Mouse (Mus musculus) testis, adult 2 months (tissue): ENCODE results near the gene 1110051M20Rik.

ENCODE experiments used
- CTCF ChIP-seq: fragments of 200-500 bp; IDR thresholded peaks from 2 replicates; pipeline ENCODE4 v1.5.1; 2012; ENCODE audit warnings: low read depth, mild to moderate bottlenecking, inconsistent platforms, low read length, moderate library complexity; ENCODE audit not compliant: control insufficient read depth, insufficient read depth, insufficient replicate concordance
- POLR2A ChIP-seq: fragments of 200-500 bp; IDR thresholded peaks from 2 replicates; pipeline ENCODE4 v1.6.1; 2012; ENCODE audit warnings: low read depth, mild to moderate bottlenecking, inconsistent platforms, low read length, moderate library complexity; ENCODE audit not compliant: control insufficient read depth

DNA sequence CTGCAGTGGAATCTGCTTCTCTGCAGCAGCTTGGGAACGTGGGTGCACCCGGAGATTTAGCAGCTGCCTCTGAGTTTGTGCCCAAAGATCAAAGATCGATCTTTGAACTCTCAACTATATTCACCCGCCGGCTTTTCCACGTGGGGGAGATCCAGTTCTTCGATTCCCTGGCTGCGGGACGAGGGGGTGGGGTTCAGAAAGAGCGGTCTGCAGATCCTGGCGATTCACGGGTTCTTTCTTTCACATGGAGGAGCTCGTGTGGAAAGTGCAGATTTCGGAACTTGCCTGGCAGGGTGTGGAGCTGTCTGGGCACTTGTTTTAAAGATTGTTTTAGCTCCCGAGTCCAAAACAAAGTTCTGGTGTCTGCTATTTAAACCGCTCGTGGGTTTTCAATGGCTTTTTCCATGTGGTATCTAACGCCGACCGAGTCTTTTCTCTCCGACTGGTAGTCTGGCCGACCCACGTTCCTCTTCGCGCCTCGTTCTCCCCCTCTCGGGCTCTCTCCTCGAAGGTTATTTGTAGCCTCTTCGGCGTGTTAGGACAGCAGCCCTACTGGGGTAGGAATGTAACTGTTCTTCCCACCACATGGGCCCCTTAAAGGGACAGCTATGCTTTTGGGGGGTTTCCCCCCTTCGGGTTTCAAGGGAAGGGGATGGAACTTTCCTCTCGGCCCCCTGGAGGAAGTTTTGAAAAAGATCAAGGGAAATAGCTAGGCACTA lies 14.3 kb upstream of the 1110051M20Rik start:
- no peak for TF ChIP-seq POLR2A
- no peak for TF ChIP-seq CTCF
